In genomic region chr7:110002968-110003367, GRCm38 (mm10) we compare ENCODE assay signal across 9 mouse cellular contexts. TPM values are rescaled to one million over a fixed set of nuclear protein-coding genes. Genes with fewer than 3 reads are reported as not detected.
DNase-seq lines count a peak whose midpoint lies in the region; ATAC-seq and TF ChIP-seq lines count a peak whose summit lies in the region.
"Had no signal": no experiment of that assay in that cellular context is flagged by ENCODE, and none has a peak within 500 bp of the region (broad histone marks: within the 10 kb centered on the region; RNA-seq: fewer than 3 reads in every experiment).

No protein-coding gene starts in this region.

- no peak overlapping the region for H3K4me3 ChIP-seq in spleen, adult 2 months (ENCODE audit: extremely low read depth, insufficient read depth, insufficient read length)
- H3K4me3 ChIP-seq in embryonic fibroblast, embryonic 13.5 days (ENCODE audit: insufficient read depth, low read length): no peak overlapping the region
- peak overlapping the region; percentile 34 for H3K4me3 ChIP-seq in heart, embryonic 15.5 days
- H3K4me3 ChIP-seq in lung, embryonic 14.5 days (ENCODE audit: low read depth, low read length): 0 out of 2 replicates have a peak overlapping the region, but pooled peaks have one; percentile 8
- H3K4me3 ChIP-seq in olfactory bulb, adult 2 months (ENCODE audit: insufficient read depth, low read depth, low read length): peak overlapping the region; percentile 37

- no peak for TF ChIP-seq POLR2A in spleen, adult 2 months (IDR thresholded peaks at IDR 0.05; ENCODE audit: low read depth, low read length)
- TF ChIP-seq POLR2A in embryonic fibroblast, embryonic 13.5 days (IDR thresholded peaks at IDR 0.05; ENCODE audit: low read depth, low read length): no peak
- TF ChIP-seq POLR2A in olfactory bulb, adult 2 months (IDR thresholded peaks at IDR 0.05; ENCODE audit: insufficient read depth, low read depth, low read length): no peak

- no peaks in the 10 kb centered on the region for H3K27me3 ChIP-seq in spleen, adult 2 months (ENCODE audit: control insufficient read depth, insufficient read depth, low read length)
- H3K27me3 ChIP-seq in heart, embryonic 15.5 days: no peaks in the 10 kb centered on the region
- H3K27me3 ChIP-seq in lung, embryonic 14.5 days (ENCODE audit: insufficient read depth, low read length): no peaks in the 10 kb centered on the region

- no peaks in the 10 kb centered on the region for H3K9me3 ChIP-seq in heart, embryonic 15.5 days (replicated peaks)
- H3K9me3 ChIP-seq in lung, embryonic 14.5 days (ENCODE audit: low read depth, low read length): no peaks in the 10 kb centered on the region
- H3K9me3 ChIP-seq: G1E had no signal

- peak overlapping the region; percentile 59 for H3K4me2 ChIP-seq in heart, embryonic 15.5 days
- H3K4me2 ChIP-seq in lung, embryonic 14.5 days: peak overlapping the region; percentile 51

- peak overlapping the region; percentile 45 for H3K9ac ChIP-seq in heart, embryonic 15.5 days
- peak overlapping the region; percentile 23; the same call in 1 of the 2 replicates for H3K9ac ChIP-seq in lung, embryonic 14.5 days

- H3K4me1 ChIP-seq in spleen, adult 2 months (ENCODE audit: control insufficient read depth, insufficient read depth, insufficient read length): no peaks in the 10 kb centered on the region
- peaks cover 5% of the 10 kb centered on the region for H3K4me1 ChIP-seq in embryonic fibroblast, embryonic 13.5 days (ENCODE audit: control insufficient read depth, insufficient read depth, low read length)
- peaks cover 7% of the 10 kb centered on the region for H3K4me1 ChIP-seq in heart, embryonic 15.5 days (replicated peaks)
- H3K4me1 ChIP-seq in lung, embryonic 14.5 days (ENCODE audit: insufficient read depth): no peaks in the 10 kb centered on the region
- peaks cover 4% of the 10 kb centered on the region for H3K4me1 ChIP-seq in olfactory bulb, adult 2 months (ENCODE audit: control insufficient read depth, insufficient read depth, low read length)

- 0 out of 2 replicates have a peak overlapping the region, but pooled peaks have one; percentile 1 for H3K27ac ChIP-seq in spleen, adult 2 months (ENCODE audit: insufficient read depth, low read length)
- H3K27ac ChIP-seq in embryonic fibroblast, embryonic 13.5 days (ENCODE audit: insufficient read depth, low read length): peak overlapping the region; percentile 42; the same call in 1 of the 2 replicates
- no peak overlapping the region for H3K27ac ChIP-seq in heart, embryonic 15.5 days
- no peak overlapping the region for H3K27ac ChIP-seq in lung, embryonic 14.5 days (ENCODE audit: low read depth)
- H3K27ac ChIP-seq in olfactory bulb, adult 2 months (ENCODE audit: insufficient read depth, low read depth, low read length): no peak overlapping the region

- peak in 1 of 2 experiments; percentile 3 for DNase-seq in spleen, adult 2 months (ENCODE audit: low read depth in 1 of 2, low spot score in 2 of 2)
- DNase-seq in spleen, postnatal 36 days (ENCODE audit: low spot score in 2 of 2): no peak
- peak; percentile 86 for DNase-seq in kidney, postnatal 14 days
- DNase-seq in lung, embryonic 14.5 days: peak; percentile 58
- DNase-seq in c-Kit-positive CD71-positive TER-119-positive erythroid progenitor cells, embryonic 14.5 days (ENCODE audit: low spot score): no peak

- no peaks in the 10 kb centered on the region for H3K36me3 ChIP-seq in spleen, adult 2 months (ENCODE audit: control insufficient read depth, insufficient read depth, low read length)
- no peaks in the 10 kb centered on the region for H3K36me3 ChIP-seq in heart, embryonic 15.5 days
- no peaks in the 10 kb centered on the region for H3K36me3 ChIP-seq in lung, embryonic 14.5 days (ENCODE audit: insufficient read depth)
- H3K36me3 ChIP-seq: G1E had no signal

- peak; percentile 55 for ATAC-seq in heart, embryonic 15.5 days (replicated peaks; ENCODE audit: insufficient number of reproducible peaks, insufficient read depth, low FRiP score, low read depth)
- peak; percentile 76; the same call in 1 of the 2 replicates for ATAC-seq in lung, embryonic 14.5 days (ENCODE audit: insufficient read depth)

- TF ChIP-seq CTCF in spleen, adult 2 months (IDR thresholded peaks at IDR 0.05; ENCODE audit: extremely low read depth, insufficient read depth, insufficient read length, insufficient replicate concordance): no peak
- TF ChIP-seq CTCF in embryonic fibroblast, embryonic 13.5 days (IDR thresholded peaks at IDR 0.05; ENCODE audit: borderline replicate concordance, insufficient read depth, low read length): no peak
- TF ChIP-seq CTCF in lung, embryonic 14.5 days (IDR thresholded peaks at IDR 0.05; ENCODE audit: low read depth): no peak
- no peak for TF ChIP-seq CTCF in olfactory bulb, adult 2 months (IDR thresholded peaks at IDR 0.05; ENCODE audit: insufficient read depth, low read depth, low read length)

- WGBS in spleen, adult 2 months: 61% methylated on average over 20 of the region's 20 CpGs
- 17% methylated on average over 20 of the region's 20 CpGs for WGBS in heart, embryonic 15.5 days
- WGBS in lung, embryonic 14.5 days: 16% methylated on average over 20 of the region's 20 CpGs
- 19% methylated on average over 20 of the region's 20 CpGs for WGBS in olfactory bulb, adult 2 months

RNA-seq across cellular contexts. Expression of gene Ipo7, which starts 15.1 kb away (rescaled TPM):
- 16.3 and 22.3 TPM in 2 replicates for polyA plus RNA-seq in spleen, adult 2 months (2012; rRNA removed)
- 197 and 211 TPM in 2 replicates for polyA plus RNA-seq in embryonic fibroblast, embryonic 13.5 days (2011; ENCODE audit: insufficient read length, low read depth, missing spikeins)
- polyA plus RNA-seq in heart, embryonic 15.5 days (2015; fragmentation: Nextera tagmentation; extraction: Ambion mirVana): 34.3 and 35.3 TPM in 2 replicates
- polyA plus RNA-seq in lung, embryonic 14.5 days (2014; fragmentation: Nextera tagmentation; extraction: Ambion mirVana): 20.0 and 21.8 TPM in 2 replicates
- not detected in 2 replicates for polyA plus RNA-seq in olfactory bulb, adult 2 months (2012; ENCODE audit: insufficient read depth, insufficient read length, low replicate concordance, missing spikeins)

RNA-seq across cellular contexts. Expression of gene Tmem41b, which starts 16.2 kb away (rescaled TPM):
- 8.0 and 11.6 TPM in 2 replicates for polyA plus RNA-seq in spleen, adult 2 months (2012; rRNA removed)
- polyA plus RNA-seq in embryonic fibroblast, embryonic 13.5 days (2011; ENCODE audit: insufficient read length, low read depth, missing spikeins): 77.0 and 90.7 TPM in 2 replicates
- polyA plus RNA-seq in heart, embryonic 15.5 days (2015; fragmentation: Nextera tagmentation; extraction: Ambion mirVana): 44.1 and 44.6 TPM in 2 replicates
- polyA plus RNA-seq in lung, embryonic 14.5 days (2014; fragmentation: Nextera tagmentation; extraction: Ambion mirVana): 67.0 and 67.7 TPM in 2 replicates
- not detected in 2 replicates for polyA plus RNA-seq in olfactory bulb, adult 2 months (2012; ENCODE audit: insufficient read depth, insufficient read length, low replicate concordance, missing spikeins)

RNA-seq across cellular contexts. Expression of gene Dennd5a, which starts 42.7 kb away (rescaled TPM):
- 49.8 and 57.1 TPM in 2 replicates for polyA plus RNA-seq in spleen, adult 2 months (2012; rRNA removed)
- 103 and 119 TPM in 2 replicates for polyA plus RNA-seq in embryonic fibroblast, embryonic 13.5 days (2011; ENCODE audit: insufficient read length, low read depth, missing spikeins)
- polyA plus RNA-seq in heart, embryonic 15.5 days (2015; fragmentation: Nextera tagmentation; extraction: Ambion mirVana): 37.8 and 38.7 TPM in 2 replicates
- polyA plus RNA-seq in lung, embryonic 14.5 days (2014; fragmentation: Nextera tagmentation; extraction: Ambion mirVana): 51.4 and 51.7 TPM in 2 replicates
- polyA plus RNA-seq in olfactory bulb, adult 2 months (2012; ENCODE audit: insufficient read depth, insufficient read length, low replicate concordance, missing spikeins): 223 TPM in 1 of 2 replicates, not detected in the other

RNA-seq across cellular contexts. Expression of gene Zfp143, which starts 58.0 kb away (rescaled TPM):
- polyA plus RNA-seq in spleen, adult 2 months (2012; rRNA removed): 14.9 and 15.6 TPM in 2 replicates
- 15.0 and 16.3 TPM in 2 replicates for polyA plus RNA-seq in embryonic fibroblast, embryonic 13.5 days (2011; ENCODE audit: insufficient read length, low read depth, missing spikeins)
- polyA plus RNA-seq in heart, embryonic 15.5 days (2015; fragmentation: Nextera tagmentation; extraction: Ambion mirVana): 11.9 and 14.7 TPM in 2 replicates
- 21.9 and 23.9 TPM in 2 replicates for polyA plus RNA-seq in lung, embryonic 14.5 days (2014; fragmentation: Nextera tagmentation; extraction: Ambion mirVana)
- polyA plus RNA-seq in olfactory bulb, adult 2 months (2012; ENCODE audit: insufficient read depth, insufficient read length, low replicate concordance, missing spikeins): not detected in 2 replicates

Comparison
In these comparisons a context has a peak if more than half of its experiments do, and no peak if none do; other contexts are left out.
1. DNase-seq: peak in kidney, postnatal 14 days (single experiment) and lung, embryonic 14.5 days (single experiment); none in spleen, postnatal 36 days (0 of 2) and c-Kit-positive CD71-positive TER-119-positive erythroid progenitor cells, embryonic 14.5 days (single experiment).
2. H3K27ac ChIP-seq: peak in spleen, adult 2 months (single experiment) and embryonic fibroblast, embryonic 13.5 days (single experiment); none in heart, embryonic 15.5 days (single experiment), lung, embryonic 14.5 days (single experiment) and olfactory bulb, adult 2 months (single experiment).
3. H3K4me3 ChIP-seq: peak in heart, embryonic 15.5 days (single experiment), lung, embryonic 14.5 days (single experiment) and olfactory bulb, adult 2 months (single experiment); none in spleen, adult 2 months (single experiment) and embryonic fibroblast, embryonic 13.5 days (single experiment).
4. RNA of gene Ipo7, which starts 15.1 kb away (polyA plus RNA-seq): 197 to 211 TPM in embryonic fibroblast, embryonic 13.5 days, 34.3 to 35.3 TPM in heart, embryonic 15.5 days, 20.0 to 21.8 TPM in lung, embryonic 14.5 days and 16.3 to 22.3 TPM in spleen, adult 2 months; not detected in olfactory bulb, adult 2 months; every median in the first group is over 10 times any median in the second.